Mouse (Mus musculus) liver, postnatal 0 days (tissue): Measurements from ENCODE around the gene Zfp618.

Source experiments
- CTCF ChIP-seq: sonication (generic); IDR thresholded peaks from 2 replicates; pipeline ENCODE4 v1.5.1; 2016; ENCODE audit warnings: antibody characterized with exemption, low read depth
- EP300 ChIP-seq: IDR thresholded peaks from 2 replicates; pipeline ENCODE4 v1.6.1; 2016; ENCODE audit warnings: antibody characterized with exemption, low read depth, mild to moderate bottlenecking

DNA sequence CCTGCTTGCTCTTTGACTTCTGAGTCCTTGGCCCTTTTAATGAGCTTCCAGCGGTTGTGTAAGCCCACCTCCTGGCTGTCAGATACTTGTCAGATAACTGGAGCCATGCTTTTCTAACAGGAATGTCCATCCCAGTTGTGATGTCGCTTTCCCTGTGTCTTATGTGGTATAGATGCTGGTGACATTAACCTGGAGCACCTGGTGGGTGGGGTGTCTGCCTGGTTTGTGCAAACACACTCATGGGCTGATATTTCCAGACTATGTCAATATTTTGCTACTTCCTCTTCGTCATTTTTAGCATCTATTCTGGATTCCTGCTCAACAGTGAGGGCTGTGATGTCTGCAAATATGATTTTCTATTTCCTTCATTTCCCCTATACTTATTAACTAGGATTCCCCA, 43.4 kb downstream of the Zfp618 start:
- TF ChIP-seq EP300 (no peak), CTCF (no peak)
